Mouse (Mus musculus): ENCODE results near the gene 4931429L15Rik. TPM values are rescaled to one million over a fixed set of nuclear protein-coding genes. Genes with fewer than 3 reads are reported as not detected.

The 4931429L15Rik gene
- polyA plus RNA-seq, 1 experiment from 2014 or later, result not detected

GRCm38 (mm10) chr9:46268343-46268873 is 51.4 kb downstream of the 4931429L15Rik start, which contains the start of gene Apoa5:
Apoa5 (plus strand) TSS chr9:46268633.
- Histone ChIP-seq H3K4me3 (replicated peaks; ENCODE audit: low read depth, low read length) (no peak within 1 kb of the TSS), H3K36me3 (ENCODE audit: insufficient read depth, low read length) (no peaks in the 10 kb centered on the region), H3K9ac (ENCODE audit: low read depth, low read length) (no peak within 1 kb of the TSS), H3K27me3 (ENCODE audit: insufficient read depth, low read length) (no peaks in the 10 kb centered on the region), H3K4me2 (ENCODE audit: low read length) (no peak within 1 kb of the TSS), H3K4me1 (replicated peaks; ENCODE audit: insufficient read depth, low read length) (no peaks in the 10 kb centered on the region), H3K9me3 (replicated peaks; ENCODE audit: low read length) (no peaks in the 10 kb centered on the region), H3K27ac (no peak within 1 kb of the TSS)
- no peak for DNase-seq (ENCODE audit: low spot score)
- WGBS, result 44% methylated on average over 7 of the region's 7 CpGs
- TF ChIP-seq CTCF (IDR thresholded peaks at IDR 0.05; ENCODE audit: low read depth), result no peak
- no peak for ATAC-seq (replicated peaks; ENCODE audit: low FRiP score, low read depth)

GRCm38 (mm10) chr9:46261131-46261530 is 58.7 kb downstream of the 4931429L15Rik start:
- Histone ChIP-seq H3K27ac (no peak overlapping the region), H3K9ac (ENCODE audit: low read depth, low read length) (no peak overlapping the region), H3K4me3 (replicated peaks; ENCODE audit: low read depth, low read length) (no peak overlapping the region), H3K4me1 (replicated peaks; ENCODE audit: insufficient read depth, low read length) (no peaks in the 10 kb centered on the region), H3K9me3 (replicated peaks; ENCODE audit: low read length) (no peaks in the 10 kb centered on the region), H3K36me3 (ENCODE audit: insufficient read depth, low read length) (no peaks in the 10 kb centered on the region), H3K4me2 (ENCODE audit: low read length) (no peak overlapping the region), H3K27me3 (ENCODE audit: insufficient read depth, low read length) (no peaks in the 10 kb centered on the region)
- ATAC-seq (replicated peaks; ENCODE audit: low FRiP score, low read depth) (no peak), DNase-seq (ENCODE audit: low spot score) (no peak)
- no peak for TF ChIP-seq CTCF (IDR thresholded peaks at IDR 0.05; ENCODE audit: low read depth)
- 82% methylated on average over 7 of the region's 7 CpGs for WGBS

- no peaks in the 10 kb centered on the region for H3K4me1 ChIP-seq (replicated peaks; ENCODE audit: insufficient read depth, low read length)
- H3K27me3 ChIP-seq (ENCODE audit: insufficient read depth, low read length), result no peaks in the 10 kb centered on the region
- DNase-seq (ENCODE audit: low spot score) (no peak), ATAC-seq (replicated peaks; ENCODE audit: low FRiP score, low read depth) (no peak)
- no peaks in the 10 kb centered on the region for H3K36me3 ChIP-seq (ENCODE audit: insufficient read depth, low read length)
- H3K9me3 ChIP-seq (replicated peaks; ENCODE audit: low read length), result no peaks in the 10 kb centered on the region
- no peak overlapping the region for H3K4me2 ChIP-seq (ENCODE audit: low read length)
- no peak overlapping the region for H3K4me3 ChIP-seq (replicated peaks; ENCODE audit: low read depth, low read length)
- TF ChIP-seq CTCF (IDR thresholded peaks at IDR 0.05; ENCODE audit: low read depth), result no peak
- no peak overlapping the region for H3K9ac ChIP-seq (ENCODE audit: low read depth, low read length)
- WGBS, result 86% methylated on average over 6 of the region's 6 CpGs
- no peak overlapping the region for H3K27ac ChIP-seq
Measured at GRCm38 (mm10) chr9:46259111-46259510, 60.7 kb downstream of the 4931429L15Rik start.

- TF ChIP-seq CTCF (IDR thresholded peaks at IDR 0.05; ENCODE audit: low read depth), result no peak
- Histone ChIP-seq H3K4me2 (ENCODE audit: low read length) (no peak overlapping the region), H3K9me3 (replicated peaks; ENCODE audit: low read length) (no peaks in the 10 kb centered on the region), H3K9ac (ENCODE audit: low read depth, low read length) (no peak overlapping the region), H3K4me3 (replicated peaks; ENCODE audit: low read depth, low read length) (no peak overlapping the region), H3K27me3 (ENCODE audit: insufficient read depth, low read length) (no peaks in the 10 kb centered on the region), H3K27ac (no peak overlapping the region), H3K36me3 (ENCODE audit: insufficient read depth, low read length) (no peaks in the 10 kb centered on the region), H3K4me1 (replicated peaks; ENCODE audit: insufficient read depth, low read length) (no peaks in the 10 kb centered on the region)
- WGBS, result 83% methylated on average over 3 of the region's 3 CpGs
- no peak for ATAC-seq (replicated peaks; ENCODE audit: low FRiP score, low read depth)
- DNase-seq (ENCODE audit: low spot score), result peak; percentile 45
Measured at GRCm38 (mm10) chr9:46257546-46257945, 62.2 kb downstream of the 4931429L15Rik start.

GRCm38 (mm10) chr9:46256658-46257385 is 63.0 kb downstream of the 4931429L15Rik start:
- DNase-seq (ENCODE audit: low spot score), result no peak
- Histone ChIP-seq H3K9me3 (replicated peaks; ENCODE audit: low read length) (no peaks in the 10 kb centered on the region), H3K4me3 (replicated peaks; ENCODE audit: low read depth, low read length) (no peak overlapping the region), H3K36me3 (ENCODE audit: insufficient read depth, low read length) (no peaks in the 10 kb centered on the region), H3K27me3 (ENCODE audit: insufficient read depth, low read length) (no peaks in the 10 kb centered on the region), H3K4me1 (replicated peaks; ENCODE audit: insufficient read depth, low read length) (no peaks in the 10 kb centered on the region), H3K9ac (ENCODE audit: low read depth, low read length) (no peak overlapping the region), H3K27ac (no peak overlapping the region), H3K4me2 (ENCODE audit: low read length) (no peak overlapping the region)
- no peak for TF ChIP-seq CTCF (IDR thresholded peaks at IDR 0.05; ENCODE audit: low read depth)
- no peak for ATAC-seq (replicated peaks; ENCODE audit: low FRiP score, low read depth)
- WGBS, result 86% methylated on average over 10 of the region's 10 CpGs

- H3K4me1 ChIP-seq (replicated peaks; ENCODE audit: insufficient read depth, low read length), result no peaks in the 10 kb centered on the region
- no peak for TF ChIP-seq CTCF (IDR thresholded peaks at IDR 0.05; ENCODE audit: low read depth)
- no peak overlapping the region for H3K4me3 ChIP-seq (replicated peaks; ENCODE audit: low read depth, low read length)
- H3K9me3 ChIP-seq (replicated peaks; ENCODE audit: low read length), result no peaks in the 10 kb centered on the region
- ATAC-seq (replicated peaks; ENCODE audit: low FRiP score, low read depth) (no peak), DNase-seq (ENCODE audit: low spot score) (no peak)
- no peaks in the 10 kb centered on the region for H3K36me3 ChIP-seq (ENCODE audit: insufficient read depth, low read length)
- H3K27me3 ChIP-seq (ENCODE audit: insufficient read depth, low read length), result no peaks in the 10 kb centered on the region
- no peak overlapping the region for H3K27ac ChIP-seq
- H3K4me2 ChIP-seq (ENCODE audit: low read length), result no peak overlapping the region
- WGBS, result 90% methylated on average over 7 of the region's 7 CpGs
- no peak overlapping the region for H3K9ac ChIP-seq (ENCODE audit: low read depth, low read length)
Measured at GRCm38 (mm10) chr9:46256177-46256576, 63.6 kb downstream of the 4931429L15Rik start.

Other genes with a start within 250 kb of the 4931429L15Rik start
- gene Apoa1, start 91.4 kb downstream of the 4931429L15Rik start, polyA plus RNA-seq (2015; fragmentation: Nextera tagmentation; extraction: Ambion mirVana), result 5.5 and 6.7 TPM in 2 replicates
- gene Apoc3, start 84.3 kb downstream of the 4931429L15Rik start, polyA plus RNA-seq (2015; fragmentation: Nextera tagmentation; extraction: Ambion mirVana), result 0.87 and 2.3 TPM in 2 replicates
- 0.99 and 1.9 TPM in 2 replicates for gene Apoa4, start 79.3 kb downstream of the 4931429L15Rik start, polyA plus RNA-seq (2015; fragmentation: Nextera tagmentation; extraction: Ambion mirVana)
- 0.08 and 0.24 TPM in 2 replicates for gene Apoa5, start 51.4 kb downstream of the 4931429L15Rik start, polyA plus RNA-seq (2015; fragmentation: Nextera tagmentation; extraction: Ambion mirVana)
- gene Zpr1, start 46.9 kb downstream of the 4931429L15Rik start, polyA plus RNA-seq (2015; fragmentation: Nextera tagmentation; extraction: Ambion mirVana), result 43.3 and 46.4 TPM in 2 replicates
- gene Bud13, start 37.0 kb downstream of the 4931429L15Rik start, polyA plus RNA-seq (2015; fragmentation: Nextera tagmentation; extraction: Ambion mirVana), result 14.9 and 16.2 TPM in 2 replicates